Mouse (Mus musculus) kidney, postnatal 0 days (tissue): ENCODE results near the gene Pkn2. TPM values are rescaled to one million over a fixed set of nuclear protein-coding genes. Genes with fewer than 3 reads are reported as not detected.

Source experiments
- ATAC-seq: fragments of 200-750 bp; cut with Nextera tagmentation; replicated peaks from 2 replicates; pipeline ENCODE4 v1.8.0; 2017; ENCODE audit warnings: low read depth, moderate number of reproducible peaks, moderate TSS enrichment, moderate library complexity; ENCODE audit not compliant: low FRiP score
- DNase-seq: peaks from one replicate; pipeline ENCODE4 v3.0.0-alpha.2; 2016; ENCODE audit warnings: low spot score
- H3K27ac ChIP-seq: fragments of 300-500 bp; sonication (generic); 2 replicates; pipeline ENCODE4 v1.5.1; 2014; ENCODE audit warnings: mild to moderate bottlenecking
- H3K27me3 ChIP-seq: fragments of 300-500 bp; sonication (generic); 2 replicates; pipeline ENCODE4 v1.6.1; 2014; ENCODE audit warnings: low read length, mixed read lengths; ENCODE audit not compliant: insufficient read depth
- H3K36me3 ChIP-seq: fragments of 300-500 bp; sonication (generic); 2 replicates; pipeline ENCODE4 v1.6.1; 2014; ENCODE audit warnings: low read length, mixed read lengths; ENCODE audit not compliant: insufficient read depth
- H3K4me1 ChIP-seq: fragments of 300-500 bp; sonication (generic); replicated peaks from 2 replicates; pipeline ENCODE4 v1.6.1; 2014; ENCODE audit warnings: antibody characterized with exemption, low read length, mixed read lengths; ENCODE audit not compliant: insufficient read depth
- H3K4me2 ChIP-seq: fragments of 300-500 bp; sonication (generic); 2 replicates; pipeline ENCODE4 v1.6.1; 2014; ENCODE audit warnings: mild to moderate bottlenecking, low read length, moderate library complexity, mixed read lengths
- H3K4me3 ChIP-seq: fragments of 300-500 bp; sonication (generic); replicated peaks from 2 replicates; pipeline ENCODE4 v1.5.1; 2014; ENCODE audit warnings: low read depth, low read length
- H3K9ac ChIP-seq: fragments of 300-500 bp; sonication (generic); 2 replicates; pipeline ENCODE4 v1.6.1; 2014; ENCODE audit warnings: low read depth, low read length
- H3K9me3 ChIP-seq: fragments of 300-500 bp; sonication (generic); replicated peaks from 2 replicates; pipeline ENCODE4 v1.6.1; 2016; ENCODE audit warnings: low read length, inconsistent platforms, mixed read lengths
- CTCF ChIP-seq: IDR thresholded peaks from 2 replicates; pipeline ENCODE4 v1.5.1; 2016; ENCODE audit warnings: antibody characterized with exemption, low read depth, mild to moderate bottlenecking, moderate library complexity
- WGBS: fragments of 180-500 bp; shearing (Covaris S2); extraction: QIAGEN DNeasy Blood & Tissue Kit; methylation state at CpG from one replicate; pipeline ENCODE4 v1.1.7; 2014; 5-methylcytosine and 5-hydroxymethylcytosine counted together
- polyA plus RNA-seq: library from polyadenylated mRNA; unstranded; fragments of >200 nt; fragmentation: Nextera tagmentation; extraction: Ambion mirVana; gene quantifications from 2 replicates; pipeline ENCODE4 v1.2.1, GENCODE M21; 2015

Pkn2 gene
- polyA plus RNA-seq, 1 experiment from 2014 or later = 63.7 TPM

DNA sequence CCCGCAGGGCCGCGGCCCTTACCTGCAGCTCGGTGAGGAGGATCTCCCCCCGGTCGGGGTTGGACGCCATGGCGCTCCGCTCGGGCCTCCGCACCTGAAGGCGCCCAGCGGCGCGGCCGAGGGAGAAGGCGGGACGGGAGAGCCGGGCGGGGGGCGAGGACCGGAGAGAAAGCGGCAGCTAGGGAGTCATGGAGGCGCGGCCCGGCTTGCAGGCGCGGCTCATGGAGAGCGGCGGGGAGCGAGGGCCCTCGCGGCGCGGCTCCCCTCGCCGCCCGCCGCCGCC is 274 bp downstream of the Pkn2 start:
- no peak for DNase-seq
- H3K4me2 ChIP-seq = peak overlapping the region; percentile 51
- no peak for TF ChIP-seq CTCF
- H3K27me3 ChIP-seq = no peaks in the 10 kb centered on the region
- ATAC-seq = peak; percentile 47; the same call in 1 of the 2 replicates
- peak overlapping the region; percentile 96 for H3K27ac ChIP-seq
- H3K36me3 ChIP-seq = no peaks in the 10 kb centered on the region
- H3K4me3 ChIP-seq = peak overlapping the region; percentile 90
- H3K4me1 ChIP-seq = no peaks in the 10 kb centered on the region
- H3K9me3 ChIP-seq = no peaks in the 10 kb centered on the region
- H3K9ac ChIP-seq = peak overlapping the region; percentile 93
- 0% methylated on average over 23 of the region's 40 CpGs for WGBS

GRCm38 (mm10) chr3:142880790-142881588 is 815 bp downstream of the Pkn2 start:
- Histone ChIP-seq H3K4me1 (no peaks in the 10 kb centered on the region), H3K36me3 (no peaks in the 10 kb centered on the region), H3K9ac (peak overlapping the region; percentile 93), H3K4me3 (peak overlapping the region; percentile 90), H3K9me3 (no peaks in the 10 kb centered on the region), H3K27me3 (no peaks in the 10 kb centered on the region), H3K4me2 (peak overlapping the region; percentile 51), H3K27ac (peak overlapping the region; percentile 96)
- DNase-seq = peak; percentile 61
- WGBS = under 1% methylated on average over 67 of the region's 72 CpGs
- no peak; the same call in 1 of the 2 replicates for TF ChIP-seq CTCF
- peak; percentile 2 for ATAC-seq

DNA sequence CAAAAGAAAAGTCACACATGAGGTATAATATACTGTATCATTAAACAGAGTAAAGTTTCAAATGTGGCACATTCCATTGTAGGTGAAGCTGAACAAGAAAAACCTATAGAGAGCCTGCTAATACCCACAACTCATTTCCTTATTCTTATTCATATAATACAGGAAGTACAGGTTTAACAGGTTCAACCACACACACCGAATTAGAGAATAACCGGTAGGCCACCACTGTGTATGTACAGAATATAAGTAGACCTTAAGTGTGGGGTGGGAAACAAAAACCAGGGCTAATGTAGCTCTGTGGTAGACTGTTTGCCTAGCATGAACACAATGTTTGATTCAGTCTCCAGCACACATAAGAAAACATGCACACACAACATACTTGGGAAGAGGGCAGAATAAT is 18.6 kb downstream of the Pkn2 start:
- Histone ChIP-seq H3K27ac (no peak overlapping the region), H3K4me3 (no peak overlapping the region), H3K36me3 (no peaks in the 10 kb centered on the region), H3K9me3 (no peaks in the 10 kb centered on the region), H3K9ac (no peak overlapping the region), H3K4me1 (no peaks in the 10 kb centered on the region), H3K4me2 (no peak overlapping the region), H3K27me3 (no peaks in the 10 kb centered on the region)
- DNase-seq (no peak), ATAC-seq (peak; percentile 74)
- 77% methylated on average over 2 of the region's 2 CpGs for WGBS
- no peak for TF ChIP-seq CTCF

DNA sequence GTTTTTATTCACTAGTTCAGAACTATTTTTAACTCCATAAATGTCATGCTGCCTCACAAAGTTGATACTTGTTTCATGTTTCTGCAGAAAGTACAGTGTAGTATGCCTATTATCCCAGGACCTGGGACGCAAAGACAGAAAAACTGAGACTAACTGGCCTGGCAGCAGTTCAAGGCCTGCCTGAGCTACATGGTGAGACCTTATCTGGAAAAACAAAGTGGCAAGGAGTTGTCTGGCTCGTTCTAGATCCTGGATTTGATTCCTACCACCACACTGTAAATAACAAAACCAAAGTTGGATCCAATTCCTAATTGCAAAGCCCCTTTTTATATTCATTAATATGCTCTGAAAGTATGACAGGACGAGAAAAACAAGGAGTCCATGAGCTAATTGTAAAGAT is 25.0 kb downstream of the Pkn2 start:
- no peaks in the 10 kb centered on the region for H3K27me3 ChIP-seq
- H3K4me3 ChIP-seq = no peak overlapping the region
- no peak for DNase-seq
- no peak overlapping the region for H3K4me2 ChIP-seq
- WGBS = 59% methylated on average over 3 of the region's 3 CpGs
- H3K27ac ChIP-seq = no peak overlapping the region
- no peaks in the 10 kb centered on the region for H3K36me3 ChIP-seq
- H3K9ac ChIP-seq = no peak overlapping the region
- no peak for TF ChIP-seq CTCF
- H3K4me1 ChIP-seq = no peaks in the 10 kb centered on the region
- H3K9me3 ChIP-seq = no peaks in the 10 kb centered on the region
- ATAC-seq = no peak

GRCm38 (mm10) chr3:142855961-142856472 is 25.8 kb downstream of the Pkn2 start:
- no peaks in the 10 kb centered on the region for H3K36me3 ChIP-seq
- no peak for TF ChIP-seq CTCF
- no peak for DNase-seq

GRCm38 (mm10) chr3:142852911-142853310 is 28.9 kb downstream of the Pkn2 start:
- 85% methylated on average over 3 of the region's 3 CpGs for WGBS

More at GRCm38 (mm10) chr3:142855961-142856472, 25.8 kb downstream of the Pkn2 start:
- Histone ChIP-seq H3K4me3 (no peak overlapping the region), H3K27ac (no peak overlapping the region), H3K4me2 (no peak overlapping the region), H3K4me1 (no peaks in the 10 kb centered on the region), H3K9me3 (no peaks in the 10 kb centered on the region), H3K27me3 (no peaks in the 10 kb centered on the region), H3K9ac (no peak overlapping the region)
- no peak for ATAC-seq
- 71% methylated on average over 4 of the region's 4 CpGs for WGBS

More at GRCm38 (mm10) chr3:142852911-142853310, 28.9 kb downstream of the Pkn2 start:
- H3K9me3 ChIP-seq = no peaks in the 10 kb centered on the region
- H3K36me3 ChIP-seq = no peaks in the 10 kb centered on the region
- no peaks in the 10 kb centered on the region for H3K27me3 ChIP-seq
- no peaks in the 10 kb centered on the region for H3K4me1 ChIP-seq
- no peak for ATAC-seq
- H3K27ac ChIP-seq = no peak overlapping the region
- DNase-seq = no peak
- no peak overlapping the region for H3K4me3 ChIP-seq
- no peak overlapping the region for H3K9ac ChIP-seq
- H3K4me2 ChIP-seq = no peak overlapping the region
- TF ChIP-seq CTCF = no peak
